Mouse (Mus musculus) left cerebral cortex, adult 18-20 months (tissue): ENCODE data around the gene Abca7. TPM values are rescaled to one million over a fixed set of nuclear protein-coding genes. Genes with fewer than 3 reads are reported as not detected.
A peak's percentile ranks its signal among the peaks of the same experiment; 100 is the strongest.

Source experiments
- DNase-seq, 2 experiments: peaks; one replicate each; pipeline ENCODE4 v3.0.0; 2021 to 2022; ENCODE audit warnings: low spot score in 2 of 2, mixed read lengths in 1 of 2
- total RNA-seq, 2 experiments: library from RNA; stranded (reverse); gene quantifications; 2 replicates each; pipeline ENCODE4 v1.2.3; 2021

Gene Abca7
- total RNA-seq, 2 experiments from 2014 or later: 13.0 to 13.7 TPM

DNA sequence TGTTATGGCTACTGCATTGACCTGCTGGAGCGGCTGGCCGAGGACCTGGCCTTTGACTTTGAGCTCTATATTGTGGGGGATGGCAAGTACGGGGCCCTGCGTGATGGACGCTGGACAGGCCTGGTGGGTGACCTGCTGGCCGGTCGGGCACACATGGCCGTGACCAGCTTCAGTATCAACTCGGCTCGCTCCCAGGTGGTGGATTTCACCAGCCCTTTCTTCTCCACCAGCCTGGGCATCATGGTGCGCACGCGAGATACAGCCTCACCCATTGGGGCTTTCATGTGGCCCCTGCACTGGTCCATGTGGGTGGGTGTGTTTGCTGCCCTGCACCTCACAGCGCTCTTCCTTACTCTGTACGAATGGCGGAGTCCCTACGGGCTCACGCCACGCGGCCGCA, 22.2 kb upstream of the Abca7 start:
- DNase-seq: no peak

- DNase-seq: no peak
Measured at GRCm38 (mm10) chr10:79974668-79975067, 21.6 kb upstream of the Abca7 start.

GRCm38 (mm10) chr10:79976071-79976721, 20.1 kb upstream of the Abca7 start:
- DNase-seq: no peak

DNA sequence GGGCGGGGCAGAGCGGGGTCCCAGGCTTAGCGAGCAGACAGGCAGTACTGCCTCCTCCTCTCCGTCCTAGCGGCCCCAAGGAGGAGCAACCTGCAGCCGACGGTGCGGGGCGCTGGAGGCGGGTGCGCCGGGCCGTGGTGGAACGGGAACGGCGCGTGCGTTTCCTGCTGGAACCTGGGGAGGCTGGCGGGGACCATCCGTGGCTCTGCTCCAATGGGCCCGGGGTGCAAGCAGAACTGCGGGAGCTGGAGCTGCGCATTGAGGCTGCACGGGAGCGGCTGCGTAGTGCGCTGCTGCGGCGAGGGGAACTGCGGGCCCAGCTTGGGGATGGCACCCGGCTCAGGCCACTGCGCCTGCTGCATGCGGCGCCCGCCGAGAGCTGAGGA, 19.6 kb upstream of the Abca7 start:
- DNase-seq: no peak

DNA sequence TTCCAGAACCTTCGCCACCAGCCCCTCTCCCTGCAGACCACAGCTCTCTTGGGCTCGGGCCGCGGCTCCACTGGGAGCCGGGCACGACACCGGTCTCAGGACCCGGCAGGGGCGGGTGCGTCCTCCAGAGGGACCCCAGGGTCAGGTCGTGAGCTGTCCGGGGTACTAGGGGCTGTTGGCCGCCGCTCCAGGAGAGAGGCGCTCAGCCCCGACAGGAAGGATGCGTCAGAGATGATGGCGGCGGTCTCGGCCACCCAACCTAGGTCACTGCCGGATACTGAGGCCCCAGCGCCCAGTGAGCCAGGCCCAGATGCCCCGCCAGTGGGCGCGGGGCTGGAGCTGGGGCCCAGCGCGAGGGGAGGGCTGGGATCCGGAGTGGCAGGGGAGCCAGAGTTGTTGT, 19.0 kb upstream of the Abca7 start:
- no peak for DNase-seq

DNA sequence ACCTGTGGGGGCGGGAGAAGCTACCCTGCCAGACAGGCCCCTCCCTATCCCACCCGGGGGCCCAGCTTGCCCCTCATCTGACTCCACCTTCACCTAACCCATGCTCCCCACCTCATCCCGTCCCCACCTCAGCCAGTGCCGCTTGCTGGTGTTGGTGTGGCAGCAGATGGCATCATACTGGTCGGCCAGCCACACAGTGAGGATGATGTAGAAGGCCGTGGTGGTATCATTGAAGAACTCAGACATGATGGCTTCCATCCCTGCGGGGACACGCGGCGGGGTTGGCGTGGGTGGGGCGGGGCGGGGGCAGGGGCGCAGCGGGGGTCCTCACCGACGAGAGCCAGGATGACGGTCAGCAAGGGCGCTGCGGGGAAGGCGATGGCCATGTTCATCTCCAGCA, 18.2 kb upstream of the Abca7 start:
- no peak for DNase-seq

GRCm38 (mm10) chr10:79979401-79980155, 16.7 kb upstream of the Abca7 start:
- DNase-seq: no peak

- DNase-seq: no peak
Measured at GRCm38 (mm10) chr10:79983205-79983604, 13.1 kb upstream of the Abca7 start.

GRCm38 (mm10) chr10:79983670-79984069, 12.6 kb upstream of the Abca7 start:
- peak; percentile 57 to 68 for DNase-seq

DNA sequence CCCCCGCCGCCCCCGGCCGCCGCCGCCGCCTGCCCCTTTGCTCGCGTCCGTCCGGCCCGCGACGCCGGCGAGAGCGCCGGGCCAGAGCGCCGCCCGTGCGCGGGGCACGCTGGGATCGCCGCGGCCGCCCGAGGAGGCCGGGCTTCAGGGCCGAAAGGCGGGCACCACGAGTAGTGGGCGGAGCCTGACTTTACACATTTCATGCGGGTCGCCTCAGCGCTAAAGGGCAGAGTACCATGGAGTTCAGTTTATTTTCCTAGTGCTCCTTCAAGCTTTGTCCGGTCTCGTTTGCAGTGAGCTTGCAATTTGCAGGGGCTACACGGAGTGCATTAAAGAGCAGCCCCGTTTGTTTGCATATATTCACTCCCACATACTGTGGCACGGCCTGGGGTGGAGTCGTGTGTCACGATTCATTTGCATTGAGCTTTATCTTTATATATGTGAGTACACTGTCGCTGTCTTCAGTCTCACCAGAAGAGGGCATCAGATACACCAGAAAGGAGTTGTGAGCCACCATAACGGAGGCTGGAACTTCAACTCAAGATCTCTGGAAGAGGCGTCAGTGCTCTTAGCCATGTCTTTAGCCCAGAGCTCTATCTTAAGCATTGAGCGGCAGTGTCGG, 12.0 kb upstream of the Abca7 start, which contains the start of gene Tmem259:
TSS of gene Tmem259 (minus strand) at position 136 of the 622 bp plus-strand sequence.
- DNase-seq: peak; percentile 81 to 89

DNA sequence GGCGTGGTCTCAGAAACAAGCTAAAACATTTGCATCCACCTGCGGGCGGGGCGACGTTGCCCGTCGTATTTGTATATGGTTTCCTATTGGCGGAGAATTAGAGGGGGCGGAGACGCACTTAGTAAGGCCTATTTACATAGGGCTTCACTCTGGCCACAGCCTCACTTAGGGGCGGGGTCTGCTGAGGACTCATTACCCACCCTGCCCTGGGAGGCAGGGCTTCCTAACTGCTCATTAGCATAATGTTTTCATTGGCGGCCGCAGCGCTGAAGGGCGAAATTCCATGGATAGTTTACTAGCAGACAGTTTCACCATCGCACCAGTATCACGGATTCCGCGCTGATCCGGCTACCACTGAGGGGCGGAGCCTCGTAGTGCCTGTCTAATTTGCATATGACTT, 11.4 kb upstream of the Abca7 start:
- DNase-seq: peak; percentile 89 to 96

GRCm38 (mm10) chr10:79985334-79986231, 10.7 kb upstream of the Abca7 start:
- DNase-seq: peak; percentile 56 to 60

DNA sequence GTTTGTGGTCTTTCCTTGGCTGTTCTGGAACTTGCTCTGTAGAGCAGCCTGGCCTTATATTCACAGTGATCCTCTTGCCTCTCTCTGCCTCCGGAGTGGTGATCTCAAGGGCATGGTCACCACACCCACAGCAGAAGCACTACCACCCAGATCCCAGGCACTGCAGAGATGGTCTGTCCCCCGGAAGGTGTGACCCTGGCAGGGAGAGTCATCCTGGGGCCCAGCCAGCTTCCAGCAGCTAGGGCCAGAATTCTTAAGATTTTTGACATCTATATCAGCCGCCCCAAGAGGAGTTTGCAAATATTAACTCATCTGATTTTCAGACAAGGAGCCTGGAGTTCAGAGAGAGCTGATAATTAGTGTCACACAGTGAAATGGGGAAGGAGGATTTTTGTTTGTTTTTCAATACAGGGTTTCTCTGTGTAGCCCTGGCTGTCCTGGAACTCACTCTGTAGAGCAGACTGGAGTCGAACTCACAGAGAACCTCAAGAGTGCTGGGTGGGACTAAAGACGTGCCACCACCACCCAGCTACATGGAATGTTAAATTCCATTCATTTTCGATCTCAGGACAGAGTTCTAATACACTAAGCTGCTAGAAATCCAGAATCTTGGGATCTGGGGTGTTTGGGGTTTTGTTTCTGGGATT, 9.9 kb upstream of the Abca7 start:
- no peak for DNase-seq

- peak; percentile 80 to 89 for DNase-seq
Measured at GRCm38 (mm10) chr10:79986963-79987362, 9.3 kb upstream of the Abca7 start.

- DNase-seq: no peak
Measured at GRCm38 (mm10) chr10:79987771-79988505, 8.4 kb upstream of the Abca7 start.

- DNase-seq: no peak
Measured at GRCm38 (mm10) chr10:79988506-79989271, 7.6 kb upstream of the Abca7 start, which contains the start of gene Cnn2. Gene Cnn2, plus strand, starts transcription at chr10:79988584.

DNA sequence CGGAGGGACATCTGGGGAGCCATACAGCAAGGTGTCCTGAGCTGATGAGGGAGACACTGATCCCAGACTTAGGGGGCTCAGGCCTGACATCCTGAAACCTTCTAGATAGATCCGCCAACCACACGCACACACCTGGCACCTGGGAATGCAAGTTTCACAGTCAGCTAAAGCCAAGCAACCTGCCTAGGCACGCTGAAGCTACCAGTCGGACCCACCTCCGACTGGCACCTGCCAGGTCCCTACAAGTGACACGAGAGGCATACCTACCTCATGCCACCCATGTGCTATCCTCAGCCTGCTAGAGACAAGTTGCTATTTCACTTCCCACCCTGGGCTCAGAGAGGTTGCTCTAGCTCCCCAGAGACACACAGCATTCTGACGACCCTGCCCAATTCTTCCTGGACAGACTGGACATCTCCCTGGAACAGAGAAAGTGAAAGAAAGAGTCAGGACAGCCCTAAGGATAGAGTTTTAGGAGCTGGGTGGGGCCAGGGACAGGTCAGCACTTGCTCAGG, 7.0 kb upstream of the Abca7 start:
- DNase-seq: no peak

DNA sequence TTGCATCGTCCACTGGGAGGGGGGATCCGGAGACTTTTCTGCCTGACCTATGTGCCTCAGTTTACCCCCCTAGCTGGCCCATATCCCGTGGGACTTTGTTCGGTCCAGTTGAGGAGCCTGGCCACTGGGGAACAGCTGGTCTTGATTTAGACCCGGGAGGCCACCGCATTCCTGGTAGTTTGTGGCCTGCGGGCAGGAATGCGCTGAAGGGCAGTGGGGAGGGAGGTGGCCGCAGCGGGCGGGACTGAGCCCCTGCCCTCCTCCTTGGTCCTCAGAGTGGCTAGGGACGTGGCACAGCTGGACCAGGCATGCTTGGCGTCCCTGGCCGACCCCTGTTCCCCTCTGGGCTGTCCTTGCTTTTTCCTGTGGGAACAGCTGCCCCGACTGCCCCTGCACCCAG, 6.4 kb upstream of the Abca7 start:
- DNase-seq: no peak

- DNase-seq: no peak
Measured at GRCm38 (mm10) chr10:79991099-79991498, 5.2 kb upstream of the Abca7 start.
